Mouse (Mus musculus) forebrain, embryonic 11.5 days (tissue): ENCODE measurements around the gene Eras. TPM values are rescaled to one million over a fixed set of nuclear protein-coding genes. Genes with fewer than 3 reads are reported as not detected.

ENCODE experiments used
- polyA plus RNA-seq: library from polyadenylated mRNA; unstranded; fragments of >200 nt; fragmentation: Nextera tagmentation; extraction: Ambion mirVana; gene quantifications from 2 replicates; pipeline ENCODE4 v1.2.1, GENCODE M21; 2014

The Eras gene
- polyA plus RNA-seq, 1 experiment from 2014 or later: not detected

Other genes with a start within 250 kb of the Eras start
- gene Magix, start 247.4 kb downstream of the Eras start, polyA plus RNA-seq: 0.47 TPM in 1 of 2 replicates, not detected in the other
- 44.6 and 47.0 TPM in 2 replicates for gene Gpkow, start 231.5 kb downstream of the Eras start, polyA plus RNA-seq
- 14.2 and 17.2 TPM in 2 replicates for gene Wdr45, start 214.3 kb downstream of the Eras start, polyA plus RNA-seq
- 0.55 TPM in 1 of 2 replicates, not detected in the other for gene Gm45208, start 206.4 kb downstream of the Eras start, polyA plus RNA-seq
- 88.7 and 94.0 TPM in 2 replicates for gene Praf2, start 200.2 kb downstream of the Eras start, polyA plus RNA-seq
- 22.8 and 27.8 TPM in 2 replicates for gene Ccdc120, start 177.7 kb downstream of the Eras start, polyA plus RNA-seq
- gene Tfe3, start 166.0 kb downstream of the Eras start, polyA plus RNA-seq: 23.6 and 24.8 TPM in 2 replicates
- gene Gripap1, start 138.8 kb downstream of the Eras start, polyA plus RNA-seq: 56.2 and 57.2 TPM in 2 replicates
- gene Kcnd1, start 106.3 kb downstream of the Eras start, polyA plus RNA-seq: 1.2 and 1.4 TPM in 2 replicates
- 37.3 and 37.6 TPM in 2 replicates for gene Otud5, start 87.2 kb downstream of the Eras start, polyA plus RNA-seq
- gene Pim2, start 50.3 kb downstream of the Eras start, polyA plus RNA-seq: 10.7 TPM in 2 replicates
- gene Slc35a2, start 44.6 kb downstream of the Eras start, polyA plus RNA-seq: 10.9 and 12.6 TPM in 2 replicates
- 141 and 144 TPM in 2 replicates for gene Pqbp1, start 29.3 kb downstream of the Eras start, polyA plus RNA-seq
- gene Timm17b, start 29.2 kb downstream of the Eras start, polyA plus RNA-seq: 161 and 188 TPM in 2 replicates
- not detected in 2 replicates for gene Gm10491, start 20.8 kb downstream of the Eras start, polyA plus RNA-seq
- not detected in 2 replicates for gene Gm10490, start 19.1 kb downstream of the Eras start, polyA plus RNA-seq
- 18.0 and 23.4 TPM in 2 replicates for gene Pcsk1n, start 8.8 kb downstream of the Eras start, polyA plus RNA-seq
- 69.4 and 80.0 TPM in 2 replicates for gene Hdac6, start 19.3 kb upstream of the Eras start, polyA plus RNA-seq
- gene Gata1, start 49.5 kb upstream of the Eras start, polyA plus RNA-seq: 5.4 and 5.6 TPM in 2 replicates
- gene Glod5, start 89.9 kb upstream of the Eras start, polyA plus RNA-seq: not detected in 2 replicates
- 96.1 and 99.7 TPM in 2 replicates for gene Suv39h1, start 146.2 kb upstream of the Eras start, polyA plus RNA-seq
- 0.12 and 0.51 TPM in 2 replicates for gene Was, start 161.9 kb upstream of the Eras start, polyA plus RNA-seq
- 26.6 and 27.4 TPM in 2 replicates for gene Wdr13, start 204.3 kb upstream of the Eras start, polyA plus RNA-seq
- gene Rbm3, start 217.3 kb upstream of the Eras start, polyA plus RNA-seq: 466 and 494 TPM in 2 replicates
- gene Tbc1d25, start 247.6 kb upstream of the Eras start, polyA plus RNA-seq: 13.5 and 13.9 TPM in 2 replicates